Mouse (Mus musculus): ENCODE results near the gene Pltp. TPM values are rescaled to one million over a fixed set of nuclear protein-coding genes. Genes with fewer than 3 reads are reported as not detected.
"Not testable (repeated sequence)": the region's sequence is repeated elsewhere in the genome, so short reads cannot be mapped to it uniquely, and the experiment has no call there.

The Pltp gene
- total RNA-seq, 1 experiment, result 56.1 TPM

- TF ChIP-seq ZNF384 (IDR thresholded peaks at IDR 0.05; ENCODE audit: low read depth, low read length), result peak; percentile 95
- TF ChIP-seq ZC3H11A (IDR thresholded peaks at IDR 0.05; ENCODE audit: borderline replicate concordance, low read depth, low read length), result no peak
- Histone ChIP-seq H3K9me3 (ENCODE audit: control insufficient read depth, insufficient read depth, low read depth, low read length) (no peaks in the 10 kb centered on the region), H3K4me3 (ENCODE audit: insufficient read depth in 1 of 2, low read depth in 1 of 2, low read length in 2 of 2, poor library complexity in 1 of 2, severe bottlenecking in 1 of 2) (peak overlapping the region; percentile 14 to 17; a peak in 2 of 4 replicates), H3K27ac (ENCODE audit: insufficient read depth, low read depth, low read length, poor library complexity, severe bottlenecking) (peak overlapping the region; percentile 83), H3K9ac (ENCODE audit: insufficient read depth, low read depth, low read length, poor library complexity, severe bottlenecking) (peak overlapping the region; percentile 27; the same call in 1 of the 2 replicates), H3K4me1 (ENCODE audit: control insufficient read depth in 2 of 2, insufficient read depth in 2 of 2, low read length in 2 of 2, poor library complexity in 1 of 2) (peaks cover 4 to 21% of the 10 kb centered on the region in 2 experiments), H3K36me3 (ENCODE audit: control insufficient read depth, insufficient read depth, low read length, poor library complexity, severe bottlenecking) (no peaks in the 10 kb centered on the region)
- in situ Hi-C loops (cut with MboI; ENCODE audit: low sequenced_read_pairs in 2 of 2, unreplicated experiment in 2 of 2), result no loop called here
- DNase-seq (ENCODE audit: low read depth, low spot score), result peak; percentile 70
Observed at GRCm38 (mm10) chr2:164866741-164867551, 9.4 kb upstream of the Pltp start.

- DNase-seq (ENCODE audit: low read depth, low spot score), result no peak
- in situ Hi-C loops (cut with MboI; ENCODE audit: low sequenced_read_pairs in 2 of 2, unreplicated experiment in 2 of 2), result no loop called here
Observed at GRCm38 (mm10) chr2:164864593-164864992, 7.1 kb upstream of the Pltp start.

GRCm38 (mm10) chr2:164863411-164863810 lies 5.9 kb upstream of the Pltp start:
- H3K36me3 ChIP-seq (ENCODE audit: control insufficient read depth, insufficient read depth, low read length, poor library complexity, severe bottlenecking); H3K9ac ChIP-seq (ENCODE audit: insufficient read depth, low read depth, low read length, poor library complexity, severe bottlenecking); DNase-seq (ENCODE audit: low read depth, low spot score); H3K4me3 ChIP-seq (ENCODE audit: insufficient read depth in 1 of 2, low read depth in 1 of 2, low read length in 2 of 2, poor library complexity in 1 of 2, severe bottlenecking in 1 of 2); H3K9me3 ChIP-seq (ENCODE audit: control insufficient read depth, insufficient read depth, low read depth, low read length); H3K27ac ChIP-seq (ENCODE audit: insufficient read depth, low read depth, low read length, poor library complexity, severe bottlenecking); in situ Hi-C loops (cut with MboI; ENCODE audit: low sequenced_read_pairs in 2 of 2, unreplicated experiment in 2 of 2): not testable (repeated sequence)
- peaks cover 17 to 39% of the 10 kb centered on the region in 2 experiments for H3K4me1 ChIP-seq (ENCODE audit: control insufficient read depth in 2 of 2, insufficient read depth in 2 of 2, low read length in 2 of 2, poor library complexity in 1 of 2)

More at GRCm38 (mm10) chr2:164864593-164864992, 7.1 kb upstream of the Pltp start:
- no peak for TF ChIP-seq ZC3H11A (IDR thresholded peaks at IDR 0.05; ENCODE audit: borderline replicate concordance, low read depth, low read length)
- TF ChIP-seq ZNF384 (IDR thresholded peaks at IDR 0.05; ENCODE audit: low read depth, low read length), result no peak
- no peak for TF ChIP-seq HCFC1 (IDR thresholded peaks at IDR 0.05; ENCODE audit: borderline replicate concordance, insufficient read depth, low read length)
- TF ChIP-seq MAFK (IDR thresholded peaks at IDR 0.05; ENCODE audit: insufficient read depth, low read depth, low read length), result no peak
- no peak for TF ChIP-seq CHD2 (IDR thresholded peaks at IDR 0.05; ENCODE audit: low read depth, low read length)
- Histone ChIP-seq H3K9ac (ENCODE audit: insufficient read depth, low read depth, low read length, poor library complexity, severe bottlenecking) (no peak overlapping the region), H3K27ac (ENCODE audit: insufficient read depth, low read depth, low read length, poor library complexity, severe bottlenecking) (peak overlapping the region; percentile 19; the same call in 1 of the 2 replicates), H3K4me1 (ENCODE audit: control insufficient read depth in 2 of 2, insufficient read depth in 2 of 2, low read length in 2 of 2, poor library complexity in 1 of 2) (peaks cover 10 to 33% of the 10 kb centered on the region in 2 experiments), H3K9me3 (ENCODE audit: control insufficient read depth, insufficient read depth, low read depth, low read length) (no peaks in the 10 kb centered on the region), H3K36me3 (ENCODE audit: control insufficient read depth, insufficient read depth, low read length, poor library complexity, severe bottlenecking) (no peaks in the 10 kb centered on the region), H3K4me3 (ENCODE audit: insufficient read depth in 1 of 2, low read depth in 1 of 2, low read length in 2 of 2, poor library complexity in 1 of 2, severe bottlenecking in 1 of 2) (no peak overlapping the region)

- Histone ChIP-seq H3K9me3 (ENCODE audit: control insufficient read depth, insufficient read depth, low read depth, low read length) (no peaks in the 10 kb centered on the region), H3K36me3 (ENCODE audit: control insufficient read depth, insufficient read depth, low read length, poor library complexity, severe bottlenecking) (no peaks in the 10 kb centered on the region), H3K9ac (ENCODE audit: insufficient read depth, low read depth, low read length, poor library complexity, severe bottlenecking) (no peak overlapping the region; the same call in 1 of the 2 replicates), H3K4me3 (ENCODE audit: insufficient read depth in 1 of 2, low read depth in 1 of 2, low read length in 2 of 2, poor library complexity in 1 of 2, severe bottlenecking in 1 of 2) (no peak overlapping the region), H3K27ac (ENCODE audit: insufficient read depth, low read depth, low read length, poor library complexity, severe bottlenecking) (no peak overlapping the region; the same call in 1 of the 2 replicates), H3K4me1 (ENCODE audit: control insufficient read depth in 2 of 2, insufficient read depth in 2 of 2, low read length in 2 of 2, poor library complexity in 1 of 2) (peaks cover 22 to 37% of the 10 kb centered on the region in 2 experiments)
- no peak for DNase-seq (ENCODE audit: low read depth, low spot score)
- TF ChIP-seq MAFK (IDR thresholded peaks at IDR 0.05; ENCODE audit: insufficient read depth, low read depth, low read length) (no peak), ZC3H11A (IDR thresholded peaks at IDR 0.05; ENCODE audit: borderline replicate concordance, low read depth, low read length) (no peak), CHD2 (IDR thresholded peaks at IDR 0.05; ENCODE audit: low read depth, low read length) (no peak), HCFC1 (IDR thresholded peaks at IDR 0.05; ENCODE audit: borderline replicate concordance, insufficient read depth, low read length) (no peak), ZNF384 (IDR thresholded peaks at IDR 0.05; ENCODE audit: low read depth, low read length) (no peak)
- in situ Hi-C loops (cut with MboI; ENCODE audit: low sequenced_read_pairs in 2 of 2, unreplicated experiment in 2 of 2), result no loop called here
Observed at GRCm38 (mm10) chr2:164862179-164862861, 4.8 kb upstream of the Pltp start.
